Mouse (Mus musculus): Measurements from ENCODE around the gene Reps2.

GRCm38 (mm10) chrX:162691272-162691671 lies 47.8 kb upstream of the Reps2 start:
- TF ChIP-seq NRF1 (IDR thresholded peaks at IDR 0.05; ENCODE audit: insufficient read depth, low read depth, low read length, poor library complexity, severe bottlenecking) (no peak), CTCF (IDR thresholded peaks at IDR 0.05 in 2 of 3, conservative IDR thresholded peaks at IDR 0.05 in 1 of 3; ENCODE audit: control insufficient read depth in 1 of 3, insufficient read depth in 1 of 3, low read depth in 2 of 3, low read length in 3 of 3, poor library complexity in 1 of 3, severe bottlenecking in 1 of 3) (no peak), ZC3H11A (IDR thresholded peaks at IDR 0.05; ENCODE audit: low read depth, low read length) (no peak), POLR2A (IDR thresholded peaks at IDR 0.05; ENCODE audit: control insufficient read depth in 1 of 2, insufficient read depth in 1 of 2, low read depth in 1 of 2, low read length in 2 of 2, poor library complexity in 1 of 2) (no peak), GATA1 (IDR thresholded peaks at IDR 0.05; ENCODE audit: low read depth, low read length) (peak; percentile 48; the same call in 1 of the 2 replicates)
